Mouse (Mus musculus): ENCODE data around the gene Cenpb. TPM values are rescaled to one million over a fixed set of nuclear protein-coding genes. Genes with fewer than 3 reads are reported as not detected.

Gene Cenpb
- total RNA-seq, 2 experiments from 2014 or later = 106 to 108 TPM

DNA sequence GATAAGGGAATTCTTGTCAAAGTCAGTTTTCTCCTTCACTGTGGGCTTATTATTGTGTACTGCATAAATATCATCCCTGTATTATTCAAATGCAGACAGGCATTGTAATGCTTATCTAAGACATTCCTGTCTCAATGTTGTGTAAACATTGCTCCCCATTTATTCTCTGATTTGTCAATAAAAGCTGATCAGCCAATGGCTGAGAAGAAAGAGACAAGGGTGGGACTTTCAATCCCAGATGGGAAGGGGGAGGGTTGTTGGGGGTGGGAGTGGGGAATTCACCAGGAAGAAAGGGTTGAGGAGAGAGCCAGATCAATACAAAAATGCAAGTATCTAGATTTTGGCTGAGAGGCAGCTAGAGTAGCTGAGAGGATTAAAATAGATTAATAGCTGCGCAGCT lies 11.0 kb downstream of the Cenpb start:
- no peak for DNase-seq (ENCODE audit: low spot score in 2 of 2)

DNA sequence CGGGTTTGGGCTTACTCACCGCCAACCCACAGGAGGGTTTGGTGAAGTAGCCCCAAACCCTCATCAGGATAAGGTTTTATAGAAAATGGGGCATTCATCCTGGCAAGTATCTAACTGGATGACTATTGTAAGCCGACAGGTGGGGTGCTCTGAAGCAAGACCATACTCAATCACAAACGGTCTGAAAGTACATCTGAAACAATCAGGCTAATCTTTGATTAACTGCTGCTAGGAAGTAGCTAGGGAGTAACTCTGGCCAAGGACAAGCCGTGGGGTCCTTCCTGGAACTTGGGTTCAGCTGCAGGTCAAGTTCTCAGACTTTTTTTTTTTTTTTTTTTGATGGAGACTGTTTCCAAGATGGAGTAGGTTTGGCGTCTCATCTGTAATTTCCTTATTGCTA lies 11.9 kb downstream of the Cenpb start:
- DNase-seq (ENCODE audit: low spot score in 2 of 2) = no peak

DNA sequence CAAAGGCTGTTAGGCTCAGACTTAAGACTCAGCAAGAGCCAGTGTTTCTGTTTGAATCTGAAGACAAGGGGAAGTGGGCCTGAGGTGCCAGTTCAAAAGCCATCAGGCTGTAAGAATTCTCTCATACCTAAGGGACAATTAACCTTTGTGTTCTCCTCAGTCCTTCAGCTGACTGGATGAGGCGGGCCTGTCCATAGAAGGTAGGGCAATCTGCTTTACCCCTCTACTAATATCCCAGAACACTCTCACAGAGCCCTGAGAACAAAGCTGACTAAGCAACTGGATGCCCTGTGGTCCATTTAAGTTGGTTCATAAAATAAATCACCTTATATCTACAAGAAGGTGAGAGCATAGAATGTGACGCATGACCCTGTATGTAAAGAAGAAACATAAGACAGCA lies 13.7 kb downstream of the Cenpb start:
- no peak for DNase-seq (ENCODE audit: low spot score in 2 of 2)

DNA sequence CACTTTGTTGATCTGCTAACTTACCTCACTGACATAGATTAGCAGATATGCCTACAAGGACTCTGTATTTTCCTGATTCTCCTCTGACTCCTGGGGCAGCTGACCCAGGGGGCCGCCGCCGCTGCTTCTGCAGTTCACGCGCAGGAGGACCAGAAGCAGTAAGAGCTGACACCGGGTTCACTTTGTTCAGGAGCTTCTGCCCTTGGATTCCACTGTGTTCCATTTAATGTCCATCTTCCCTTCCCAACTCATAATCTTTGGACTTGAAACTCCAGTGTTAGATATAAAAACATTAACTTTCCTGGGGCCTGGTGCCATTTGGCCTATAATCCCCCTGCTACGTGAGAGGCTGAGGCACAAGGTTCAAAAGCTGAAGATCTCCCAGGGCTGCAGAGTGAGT lies 15.9 kb downstream of the Cenpb start:
- DNase-seq (ENCODE audit: low spot score in 2 of 2) = no peak

DNA sequence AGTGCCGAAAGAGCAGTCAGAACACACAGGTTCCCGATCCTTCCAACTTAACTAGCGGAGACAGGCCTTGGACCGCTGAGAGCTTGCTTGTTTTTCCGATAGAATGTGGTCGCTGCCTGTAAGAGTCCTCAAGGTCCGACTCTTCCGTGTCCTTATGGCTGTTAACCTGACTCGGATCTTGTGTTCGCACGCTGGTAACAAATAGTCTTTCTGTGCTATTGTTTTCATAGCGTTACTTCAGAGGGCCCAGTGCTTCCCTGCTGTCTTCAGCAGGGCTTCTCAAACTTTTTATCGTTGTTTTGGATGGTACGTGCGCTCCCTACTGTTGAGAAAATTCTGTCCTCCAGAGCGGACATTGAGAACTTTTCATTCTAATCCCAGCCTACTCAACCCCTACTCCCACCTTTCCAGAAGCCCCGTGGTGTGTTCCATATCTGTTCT lies 19.2 kb downstream of the Cenpb start:
- DNase-seq (ENCODE audit: low spot score in 2 of 2) = no peak

DNA sequence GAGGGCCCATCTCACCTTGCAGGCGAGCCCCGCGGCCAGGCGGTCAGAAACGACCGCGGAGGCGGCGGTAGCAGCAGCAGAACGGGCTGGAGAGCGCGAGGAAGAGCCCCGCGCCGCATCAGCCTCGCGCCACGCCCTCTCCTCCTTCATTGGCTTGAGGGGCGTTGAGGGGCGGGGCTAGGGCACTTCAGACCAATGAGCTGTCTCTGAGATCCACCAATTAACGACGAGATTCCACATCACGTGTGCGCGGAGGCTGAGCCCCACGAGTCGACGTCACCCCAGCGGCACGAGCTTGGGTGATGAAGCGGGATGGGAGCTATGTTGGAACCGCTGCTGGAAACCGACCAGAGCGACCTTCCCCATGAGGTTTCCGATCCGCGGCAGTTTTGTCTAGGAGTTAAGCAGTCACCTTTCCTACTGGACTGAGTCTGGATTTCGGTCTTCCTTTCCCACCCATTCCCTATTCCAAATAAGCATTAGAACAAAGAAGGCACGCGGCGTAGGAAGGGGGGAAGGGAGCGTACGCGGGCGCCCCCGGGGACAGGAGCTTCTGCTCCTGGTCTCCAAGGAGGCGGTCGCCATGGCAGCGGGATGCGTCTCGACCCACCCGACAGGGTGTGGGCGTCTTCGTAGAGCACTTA lies 19.8 kb downstream of the Cenpb start, which contains the start of gene 1700037H04Rik:
Gene 1700037H04Rik, minus strand, starts transcription at position 144 of the 644 bp plus-strand sequence.
- DNase-seq (ENCODE audit: low spot score in 2 of 2) = peak; percentile 94 to 97

DNA sequence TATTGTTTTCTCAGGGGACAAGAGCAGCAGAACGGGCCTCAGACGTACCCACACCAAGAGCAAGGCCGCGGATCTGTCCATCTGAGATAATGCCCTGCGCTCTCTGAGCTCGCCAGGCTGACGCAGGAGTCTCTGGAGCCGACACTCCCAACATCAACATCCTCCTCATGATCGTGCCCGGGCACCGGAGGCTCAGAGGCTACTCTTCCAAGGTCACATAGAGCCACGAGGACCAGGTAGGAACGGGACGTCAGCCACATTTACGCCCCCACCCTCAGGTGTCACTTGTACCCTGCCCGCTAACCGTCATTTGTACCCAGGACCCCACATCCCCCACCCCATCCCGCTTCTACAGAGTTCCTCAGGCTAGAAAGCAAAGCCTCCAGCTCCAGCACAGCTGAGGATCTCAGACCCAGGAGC lies 20.4 kb downstream of the Cenpb start:
- DNase-seq (ENCODE audit: low spot score in 2 of 2) = no peak

DNA sequence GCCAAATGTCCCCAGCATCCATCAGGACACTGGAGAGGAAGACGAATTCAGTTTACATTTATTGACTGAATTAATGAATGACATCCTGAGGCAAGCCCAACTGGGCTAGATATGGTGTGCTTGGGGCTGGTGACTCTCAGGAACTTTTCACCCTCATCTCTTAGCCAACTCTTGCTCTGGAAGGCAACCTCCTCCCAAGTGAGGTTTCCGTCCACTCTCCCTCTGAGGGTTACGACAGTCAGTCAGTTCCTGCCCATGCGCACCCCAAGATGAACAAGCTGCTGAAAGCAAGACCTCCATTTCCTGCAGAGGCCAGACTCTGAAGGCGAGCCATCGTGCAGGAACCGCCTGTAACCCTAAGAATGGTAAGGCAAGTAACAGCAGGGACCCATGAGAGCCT lies 22.9 kb downstream of the Cenpb start:
- DNase-seq (ENCODE audit: low spot score in 2 of 2) = no peak

DNA sequence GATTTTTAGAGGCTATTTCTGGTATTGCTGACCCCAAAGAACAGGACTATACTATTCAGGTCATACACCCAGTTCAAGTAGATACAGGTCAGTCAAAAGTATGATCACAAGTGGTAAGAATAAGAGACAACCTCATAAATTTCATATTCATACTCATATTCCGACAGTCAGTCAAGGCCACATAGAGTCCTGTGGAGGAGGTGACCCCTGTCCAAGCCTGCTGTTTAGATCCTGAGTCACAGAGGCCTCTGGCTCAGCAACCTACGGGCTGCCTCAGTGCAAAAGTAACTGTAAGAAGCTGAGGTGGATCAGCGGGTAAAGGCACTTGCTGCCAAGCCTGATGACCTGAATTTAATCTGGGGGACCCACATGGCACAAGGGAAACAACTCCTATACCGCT lies 25.8 kb downstream of the Cenpb start:
- DNase-seq (ENCODE audit: low spot score in 2 of 2) = no peak

DNA sequence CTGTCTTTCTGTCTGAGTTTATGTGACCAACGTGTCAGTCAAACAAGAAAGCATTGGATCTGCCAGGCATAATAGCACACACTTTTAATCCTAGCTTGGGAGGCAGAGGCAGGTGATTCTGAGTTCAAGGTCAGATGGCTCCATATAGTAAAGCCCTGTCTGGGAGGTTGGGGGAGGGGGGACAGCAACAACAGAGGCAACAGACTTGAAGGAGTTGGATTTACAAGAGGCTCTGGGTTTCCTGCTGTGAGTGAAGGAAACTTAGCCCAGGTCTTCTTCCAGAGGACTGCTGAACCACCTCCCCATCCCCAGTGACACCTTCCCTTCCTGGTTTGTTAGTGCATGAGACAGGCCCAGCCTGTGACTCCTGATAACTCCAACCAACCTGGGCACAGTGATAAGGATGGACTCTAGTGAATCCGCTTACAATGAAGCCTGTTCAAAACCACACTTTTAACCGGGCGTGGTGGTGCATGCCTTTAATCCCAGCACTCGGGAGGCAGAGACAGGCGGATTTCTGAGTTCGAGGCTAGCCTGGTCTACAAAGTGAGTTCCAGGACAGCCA lies 27.6 kb downstream of the Cenpb start:
- no peak for DNase-seq (ENCODE audit: low spot score in 2 of 2)

DNA sequence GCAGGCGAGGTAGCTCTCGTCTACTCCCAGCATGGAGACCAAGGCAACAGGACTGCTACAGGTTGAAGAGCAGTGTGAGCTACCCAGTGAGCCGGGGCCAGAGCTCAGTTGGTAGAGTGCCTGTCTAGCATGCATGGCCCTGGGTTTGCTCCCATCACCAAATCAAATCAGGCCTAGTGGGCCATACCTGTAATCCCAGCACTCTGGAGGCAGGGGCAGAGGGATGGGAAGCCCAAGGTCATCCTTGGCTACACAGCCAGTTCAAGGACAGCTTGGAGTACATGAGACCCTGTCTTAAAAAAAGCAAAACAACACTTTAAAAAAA lies 30.7 kb downstream of the Cenpb start:
- no peak for DNase-seq (ENCODE audit: low spot score in 2 of 2)

DNA sequence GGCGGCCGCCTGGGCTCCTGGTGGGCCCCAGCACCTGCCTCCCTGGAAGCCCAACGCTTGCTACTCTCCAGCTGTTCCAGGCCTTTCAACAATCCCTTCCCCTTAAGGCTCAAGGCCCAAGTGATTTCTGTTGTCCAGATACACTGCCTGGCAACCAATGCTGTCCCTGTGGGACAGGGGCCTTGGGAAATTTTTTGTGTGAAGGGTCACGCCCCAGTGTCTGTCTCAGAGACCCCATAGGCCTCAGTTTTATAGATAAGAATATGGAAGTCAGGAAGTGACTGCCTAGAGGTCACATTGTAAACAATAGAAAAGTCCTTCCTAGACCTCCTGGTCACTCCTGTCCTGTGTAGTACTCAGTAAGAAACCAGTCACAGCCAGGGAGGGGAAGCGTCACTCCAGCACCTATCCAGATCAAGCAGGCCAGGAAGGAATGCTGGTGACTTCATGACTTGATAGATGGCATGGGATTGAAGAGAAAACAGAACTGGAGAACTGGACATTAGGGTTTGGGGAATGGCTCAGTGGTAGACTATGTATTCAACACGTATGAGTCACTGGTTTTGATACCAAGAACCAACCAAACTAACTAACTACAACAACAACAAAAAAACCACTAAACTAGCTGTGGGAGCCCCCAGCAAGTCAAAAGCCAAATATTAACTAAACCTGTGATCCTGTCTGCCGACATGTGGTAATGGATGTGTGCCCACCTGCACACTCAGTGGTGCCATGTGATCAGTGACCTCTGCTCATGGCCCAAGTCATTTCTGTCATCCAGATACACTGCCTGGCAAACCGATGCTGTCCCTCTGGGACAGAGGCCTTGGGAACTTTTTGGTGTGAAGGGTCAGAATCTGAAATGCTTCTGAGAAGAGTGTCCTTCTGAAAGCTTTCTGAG lies 31.3 kb downstream of the Cenpb start:
- no peak for DNase-seq (ENCODE audit: low spot score in 2 of 2)

DNA sequence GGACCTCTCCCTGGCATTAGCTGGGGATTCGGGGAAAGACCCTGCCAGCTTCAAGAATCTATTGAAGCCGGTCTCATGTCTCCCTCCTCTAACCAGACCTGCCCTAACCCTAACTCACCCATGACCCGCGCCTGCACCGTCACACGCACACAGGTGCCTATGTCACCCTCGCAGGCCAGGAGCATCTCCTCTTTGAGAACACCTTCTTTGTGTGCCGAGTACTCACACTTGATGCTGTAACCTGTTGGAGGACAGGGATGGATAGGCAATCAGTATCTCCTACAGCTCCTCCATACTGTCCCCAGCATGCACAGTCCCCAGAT lies 32.9 kb downstream of the Cenpb start:
- DNase-seq (ENCODE audit: low spot score in 2 of 2) = no peak

DNA sequence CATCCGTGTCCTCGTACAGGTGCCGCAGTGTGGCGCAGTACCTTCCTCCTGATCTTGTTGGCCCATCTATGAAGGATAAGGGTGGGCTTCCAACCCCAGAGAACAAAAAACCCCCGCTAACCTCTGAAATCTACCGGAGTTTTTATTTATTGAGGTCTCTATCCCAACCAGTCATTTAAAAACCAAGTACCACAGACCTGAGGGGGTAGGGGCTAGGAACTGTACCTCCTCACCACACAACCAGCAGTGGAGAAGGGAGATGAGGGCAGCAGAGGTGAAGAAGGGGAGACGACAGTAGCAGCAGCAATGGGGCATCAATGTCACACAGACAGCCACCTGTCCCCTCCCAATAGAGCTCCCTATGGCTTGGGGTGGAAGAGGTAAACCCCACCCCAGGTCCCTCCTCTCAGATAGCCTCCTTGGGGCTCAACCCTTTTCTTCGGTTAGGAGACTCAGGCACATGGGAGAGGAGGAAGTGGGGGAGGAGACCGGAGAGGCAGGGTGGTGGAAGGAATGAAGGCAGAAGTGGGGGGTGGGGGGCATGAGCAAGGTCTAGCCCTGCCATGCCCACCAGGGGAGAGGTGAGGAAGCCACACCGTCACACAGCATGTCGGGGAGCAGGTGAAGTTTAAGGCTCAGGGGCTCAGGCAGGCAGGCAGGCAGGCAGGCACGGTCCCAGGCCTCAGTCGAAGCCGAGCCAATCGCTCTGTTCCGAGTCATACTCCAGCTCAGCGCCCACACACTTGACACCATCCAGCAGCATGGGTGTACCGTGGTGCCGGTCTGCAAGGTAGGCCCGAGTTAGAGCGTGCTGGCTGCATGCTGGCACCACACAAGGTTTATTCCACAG lies 33.4 kb downstream of the Cenpb start:
- no peak for DNase-seq (ENCODE audit: low spot score in 2 of 2)

DNA sequence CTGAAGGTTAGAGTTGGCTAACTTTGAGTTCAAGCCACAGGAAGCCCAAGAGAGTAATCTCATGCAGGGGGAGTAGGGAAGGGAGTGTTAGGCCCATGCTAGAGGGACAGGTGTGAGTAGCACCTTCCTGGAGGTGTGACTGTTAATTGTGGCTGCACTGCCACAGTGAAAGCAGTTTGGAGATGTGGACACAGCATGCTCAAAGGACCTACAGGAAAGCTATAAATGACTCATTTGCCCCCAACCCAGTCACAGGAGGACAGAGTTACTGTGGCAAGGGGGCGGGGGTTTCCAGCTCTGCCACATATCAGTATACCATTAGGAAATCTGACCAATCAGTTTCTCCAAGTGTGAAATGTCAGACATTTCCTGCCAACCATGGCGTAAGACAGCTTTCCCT lies 34.3 kb downstream of the Cenpb start:
- DNase-seq (ENCODE audit: low spot score in 2 of 2) = no peak

DNA sequence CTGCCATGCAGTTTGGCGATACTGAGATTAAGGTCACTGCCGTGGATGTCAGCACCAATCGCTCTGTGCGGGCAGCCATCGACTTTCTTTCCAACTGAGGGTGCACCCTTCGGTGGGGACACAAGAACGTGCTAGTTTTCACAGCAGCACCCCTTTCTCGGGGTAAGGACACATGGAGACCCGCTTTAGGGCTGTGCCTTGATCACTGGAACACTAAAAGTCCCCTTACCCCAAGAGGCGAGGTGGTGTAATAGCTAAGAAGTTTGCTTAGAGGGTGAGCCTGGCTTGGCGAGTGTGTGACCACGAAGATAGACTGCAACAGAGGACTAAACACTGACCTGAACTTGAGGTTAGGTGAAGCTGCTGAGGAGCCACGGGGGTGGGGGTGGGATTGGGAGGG lies 34.7 kb downstream of the Cenpb start:
- DNase-seq (ENCODE audit: low spot score in 2 of 2) = no peak

DNA sequence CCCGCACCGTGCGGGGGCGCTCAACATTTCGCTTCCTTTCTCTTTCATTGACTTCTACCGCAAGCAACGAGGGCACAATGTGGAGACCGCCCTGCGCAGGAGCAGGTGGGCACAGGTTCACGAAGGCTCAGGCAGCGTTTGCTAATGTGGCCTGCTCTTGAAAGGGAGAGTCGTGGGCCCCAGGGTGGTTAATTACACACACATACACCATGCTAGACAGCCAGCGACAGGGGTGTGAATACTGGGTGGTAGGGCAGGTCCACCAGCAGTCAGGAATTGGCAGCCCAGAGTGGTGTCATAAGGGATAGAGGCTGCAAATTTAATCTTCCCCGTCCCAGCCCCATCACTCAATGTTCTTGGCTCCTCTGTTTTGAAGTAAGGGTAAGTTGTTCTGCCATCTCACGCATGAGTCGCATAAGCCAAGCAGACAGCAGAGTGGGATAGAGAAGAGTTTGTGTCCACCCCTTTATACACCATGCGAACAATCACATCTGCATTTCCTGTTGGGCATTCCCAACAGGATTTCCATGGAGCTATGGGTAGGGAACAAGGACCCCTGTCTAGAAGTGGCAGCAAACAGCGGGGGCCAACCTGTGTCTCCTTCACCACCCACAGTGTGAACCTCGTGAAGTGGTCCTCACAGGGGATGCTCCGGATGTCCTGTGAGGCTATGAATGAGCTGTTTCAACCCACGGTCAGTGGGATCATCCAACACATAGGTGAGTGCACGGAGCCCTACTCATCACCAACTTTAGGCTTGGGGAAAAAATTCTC lies 36.7 kb downstream of the Cenpb start:
- no peak for DNase-seq (ENCODE audit: low spot score in 2 of 2)

DNA sequence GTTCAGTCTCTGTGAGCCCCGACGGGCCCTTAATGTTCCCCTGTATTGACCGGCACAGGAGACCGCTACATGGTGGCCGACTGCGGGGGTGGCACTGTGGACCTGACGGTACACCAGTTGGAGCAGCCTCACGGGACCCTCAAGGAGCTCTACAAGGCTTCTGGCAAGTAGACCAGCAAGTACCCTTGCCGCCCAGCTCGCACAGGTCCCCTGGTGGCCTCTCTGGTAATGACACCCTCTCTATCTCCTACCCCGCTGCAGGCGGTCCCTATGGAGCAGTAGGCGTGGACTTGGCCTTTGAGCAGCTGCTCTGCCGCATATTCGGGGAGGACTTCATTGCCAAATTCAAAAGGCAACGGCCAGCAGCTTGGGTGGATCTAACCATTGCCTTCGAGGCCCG lies 37.3 kb downstream of the Cenpb start:
- peak; percentile 66 to 74 for DNase-seq (ENCODE audit: low spot score in 2 of 2)

DNA sequence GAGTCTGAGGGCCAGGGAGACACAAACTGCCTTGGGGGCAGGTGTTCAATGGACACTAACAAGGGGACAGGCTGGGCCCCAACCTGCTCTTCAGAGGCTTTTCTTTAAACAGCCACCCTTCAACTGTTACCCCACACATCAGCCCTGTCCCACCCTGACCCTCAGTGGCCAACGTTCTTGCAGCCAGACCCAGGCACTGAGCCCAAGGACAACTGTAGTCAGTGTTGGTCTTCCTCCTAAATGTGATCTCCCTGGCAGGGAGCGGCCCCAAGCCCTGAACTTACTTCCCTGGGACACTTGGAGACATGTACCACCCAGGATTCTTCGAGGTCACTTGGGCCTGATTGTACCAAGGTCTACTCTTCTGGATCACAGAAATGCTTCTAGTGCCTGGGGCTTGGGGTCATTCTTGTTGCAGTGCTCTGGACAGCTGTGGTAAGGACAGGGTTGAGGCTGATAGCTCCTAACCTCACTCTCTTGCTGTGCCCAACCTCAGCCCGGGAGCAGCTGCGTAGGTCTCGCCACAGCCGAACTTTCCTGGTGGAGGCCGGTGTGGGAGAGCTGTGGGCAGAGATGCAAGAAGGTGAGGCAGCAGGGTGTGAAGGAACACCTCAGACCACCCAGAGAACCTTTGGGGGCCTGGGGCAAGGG lies 38.4 kb downstream of the Cenpb start:
- DNase-seq (ENCODE audit: low spot score in 2 of 2) = no peak

DNA sequence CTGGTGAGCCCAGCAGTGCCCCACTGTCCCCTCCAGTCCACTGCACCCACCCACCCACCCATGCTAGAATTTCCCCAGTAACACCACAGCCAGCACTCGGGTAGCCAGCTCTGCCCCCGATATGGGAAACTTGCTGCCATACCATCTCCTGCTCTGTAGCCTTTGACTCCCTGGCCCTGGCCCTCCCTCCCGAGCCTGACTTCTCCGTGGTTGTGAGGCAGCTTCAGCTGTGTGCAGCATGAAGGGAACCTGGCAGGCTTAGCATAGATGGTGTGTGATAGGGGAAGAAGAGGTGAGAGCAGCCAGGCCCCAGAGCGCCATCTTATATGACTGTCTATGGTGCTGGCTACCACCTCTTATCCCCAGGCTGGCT lies 39.3 kb downstream of the Cenpb start:
- no peak for DNase-seq (ENCODE audit: low spot score in 2 of 2)
